Mouse (Mus musculus) monocyte, adult 5-6 weeks (primary cell): Measurements from ENCODE around the gene Slc25a20. TPM values are rescaled to one million over a fixed set of nuclear protein-coding genes. Genes with fewer than 3 reads are reported as not detected.

Experiments
- ATAC-seq: fragments of 153-309, 156-312 bp; replicated peaks from 2 replicates; pipeline ENCODE4 v1.8.0; 2017; ENCODE audit warnings: mild to moderate bottlenecking; ENCODE audit not compliant: low TSS enrichment, insufficient number of reproducible peaks, severe bottlenecking, poor library complexity, low FRiP score
- total RNA-seq: library from RNA; stranded (forward); fragments of 200-1000, 200-491, 200-594 nt; gene quantifications from 3 replicates; pipeline ENCODE4 v1.2.3, GENCODE M21; 2017

Slc25a20 gene
- total RNA-seq, 1 experiment from 2014 or later, result 54.1 TPM

DNA sequence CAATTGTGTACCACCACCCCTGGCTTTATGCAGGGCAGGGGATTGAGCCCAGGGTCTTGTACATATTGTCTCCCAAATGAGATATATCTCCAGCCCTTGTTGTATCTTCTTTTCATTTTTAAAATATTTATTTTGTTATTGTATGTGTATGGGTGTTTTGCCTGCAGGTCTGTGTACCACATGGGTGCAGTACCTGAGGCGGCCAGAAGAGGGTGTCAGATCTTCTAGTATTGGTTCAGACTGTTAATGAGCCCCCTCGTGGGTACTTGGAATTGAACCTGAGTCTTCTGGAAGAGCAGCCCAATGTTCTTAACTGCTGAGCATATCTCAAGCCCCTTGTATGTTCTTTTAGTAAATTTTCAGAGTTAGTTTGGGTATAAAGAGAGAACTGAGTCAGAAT is 11.3 kb downstream of the Slc25a20 start:
- no peak for ATAC-seq

- no peak for ATAC-seq
Measured at GRCm38 (mm10) chr9:108680026-108680425, 18.1 kb downstream of the Slc25a20 start.

- ATAC-seq, result no peak
Measured at GRCm38 (mm10) chr9:108686475-108686887, 24.6 kb downstream of the Slc25a20 start.

- no peak for ATAC-seq
Measured at GRCm38 (mm10) chr9:108687181-108687580, 25.3 kb downstream of the Slc25a20 start.

DNA sequence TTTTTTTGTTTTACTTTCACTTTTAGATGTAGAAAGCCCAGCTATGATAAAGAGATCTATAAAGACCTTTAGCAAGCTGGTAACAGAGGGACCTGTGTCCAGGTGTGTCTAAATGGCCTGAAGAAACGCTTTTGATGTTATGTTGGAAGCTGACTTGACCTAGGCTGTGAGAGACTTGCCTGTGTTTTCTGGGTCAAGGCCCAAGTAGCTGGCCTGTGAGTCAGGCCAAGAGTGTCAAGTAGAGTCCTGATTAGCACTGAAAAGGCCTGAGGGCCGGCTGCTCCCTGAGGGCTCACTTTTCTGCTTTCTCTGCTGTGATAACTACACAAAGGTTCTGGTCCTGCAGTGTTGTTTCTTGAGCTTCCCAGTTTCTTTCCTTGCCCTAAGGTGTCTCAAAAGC is 25.8 kb downstream of the Slc25a20 start:
- ATAC-seq, result no peak

DNA sequence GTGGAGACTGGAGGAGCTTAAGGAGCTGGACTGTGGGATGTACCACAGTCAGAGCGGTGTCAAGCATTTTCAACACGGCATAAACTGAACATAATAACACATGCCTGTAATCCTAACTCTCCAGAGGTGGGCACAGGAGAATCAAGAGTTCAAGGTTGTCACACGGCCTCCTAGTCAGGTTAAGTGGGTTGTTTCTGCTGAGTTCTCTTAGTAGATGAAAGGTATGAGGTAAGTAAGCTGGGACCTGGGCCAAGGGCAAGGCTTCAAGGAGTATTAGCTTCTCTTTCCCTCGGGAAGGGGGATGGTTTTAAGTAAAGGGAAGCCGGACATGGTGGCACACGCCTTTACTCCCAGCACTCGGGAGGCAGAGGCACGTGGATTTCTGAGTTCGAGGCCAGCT is 26.6 kb downstream of the Slc25a20 start:
- ATAC-seq, result no peak

DNA sequence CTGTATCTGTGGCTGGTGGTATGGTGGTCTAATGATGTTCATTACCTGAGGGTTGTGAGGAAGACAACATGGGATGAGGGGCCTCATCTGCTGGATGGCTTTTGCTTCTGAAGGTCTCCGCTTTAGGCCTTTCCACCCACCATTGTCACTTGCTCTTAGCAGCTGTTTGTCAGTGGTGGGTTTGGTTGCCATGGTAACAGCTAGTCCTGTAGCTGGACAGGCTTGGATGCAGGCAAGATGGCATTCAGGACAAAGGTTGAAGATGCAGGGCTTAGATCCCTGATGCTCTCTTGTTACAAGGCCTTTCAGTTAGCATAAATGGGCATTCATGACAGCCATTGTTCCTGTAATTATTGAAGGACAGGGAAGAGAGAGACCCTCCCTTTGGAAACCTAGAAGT is 27.2 kb downstream of the Slc25a20 start, which contains the start of gene Prkar2a:
Gene Prkar2a, plus strand, starts transcription at position 209 of the 400 bp plus-strand sequence.
- no peak for ATAC-seq

- ATAC-seq, result no peak
Measured at GRCm38 (mm10) chr9:108689993-108690392, 28.1 kb downstream of the Slc25a20 start.

GRCm38 (mm10) chr9:108690914-108691313 is 29.0 kb downstream of the Slc25a20 start:
- no peak for ATAC-seq

GRCm38 (mm10) chr9:108691371-108691770 is 29.5 kb downstream of the Slc25a20 start:
- peak; percentile 61 for ATAC-seq

DNA sequence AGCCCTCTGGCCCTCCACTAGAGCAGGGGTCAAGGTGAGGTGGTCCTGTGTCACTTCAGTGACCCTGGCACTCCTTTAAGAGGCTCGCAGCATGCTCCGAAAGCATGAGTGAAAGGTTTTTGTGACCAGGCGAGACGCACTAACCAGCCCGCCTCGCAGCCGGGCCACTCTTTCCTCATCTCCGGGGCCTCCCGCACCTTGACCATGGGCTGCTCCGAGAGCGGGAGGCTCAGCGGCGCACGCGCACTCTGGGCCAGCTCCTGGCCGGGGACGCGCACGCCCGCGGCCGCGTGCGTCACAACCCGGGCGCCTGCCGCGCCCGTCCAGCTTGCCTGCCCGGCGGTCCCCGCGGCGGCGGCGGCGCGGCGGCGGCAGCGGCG is 29.9 kb downstream of the Slc25a20 start:
- peak; percentile 67 for ATAC-seq

- peak; percentile 30; the same call in 1 of the 2 replicates for ATAC-seq
Measured at GRCm38 (mm10) chr9:108692226-108693041, 30.5 kb downstream of the Slc25a20 start.

- no peak for ATAC-seq
Measured at GRCm38 (mm10) chr9:108693946-108694345, 32.1 kb downstream of the Slc25a20 start.

DNA sequence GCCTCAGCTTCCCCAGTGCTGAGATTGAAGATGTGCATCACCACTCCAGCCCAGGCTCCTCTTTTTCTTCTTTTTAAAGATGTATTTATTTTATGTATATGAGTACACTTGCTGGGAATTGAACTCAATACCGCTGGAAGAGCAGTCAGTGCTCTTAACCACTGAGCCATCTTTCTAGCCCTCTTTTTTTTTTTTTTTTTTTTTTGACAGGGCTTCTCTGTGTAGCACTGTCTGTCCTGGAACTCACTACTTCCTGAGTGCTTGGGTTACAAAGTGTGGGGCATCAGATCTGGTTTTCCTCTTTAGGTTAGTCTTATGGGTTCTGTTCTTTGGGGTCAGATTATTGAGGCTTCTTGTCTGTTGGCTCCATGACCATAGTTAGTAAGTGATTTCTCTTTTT is 32.6 kb downstream of the Slc25a20 start:
- ATAC-seq, result no peak

GRCm38 (mm10) chr9:108702476-108702875 is 40.6 kb downstream of the Slc25a20 start:
- ATAC-seq, result no peak

DNA sequence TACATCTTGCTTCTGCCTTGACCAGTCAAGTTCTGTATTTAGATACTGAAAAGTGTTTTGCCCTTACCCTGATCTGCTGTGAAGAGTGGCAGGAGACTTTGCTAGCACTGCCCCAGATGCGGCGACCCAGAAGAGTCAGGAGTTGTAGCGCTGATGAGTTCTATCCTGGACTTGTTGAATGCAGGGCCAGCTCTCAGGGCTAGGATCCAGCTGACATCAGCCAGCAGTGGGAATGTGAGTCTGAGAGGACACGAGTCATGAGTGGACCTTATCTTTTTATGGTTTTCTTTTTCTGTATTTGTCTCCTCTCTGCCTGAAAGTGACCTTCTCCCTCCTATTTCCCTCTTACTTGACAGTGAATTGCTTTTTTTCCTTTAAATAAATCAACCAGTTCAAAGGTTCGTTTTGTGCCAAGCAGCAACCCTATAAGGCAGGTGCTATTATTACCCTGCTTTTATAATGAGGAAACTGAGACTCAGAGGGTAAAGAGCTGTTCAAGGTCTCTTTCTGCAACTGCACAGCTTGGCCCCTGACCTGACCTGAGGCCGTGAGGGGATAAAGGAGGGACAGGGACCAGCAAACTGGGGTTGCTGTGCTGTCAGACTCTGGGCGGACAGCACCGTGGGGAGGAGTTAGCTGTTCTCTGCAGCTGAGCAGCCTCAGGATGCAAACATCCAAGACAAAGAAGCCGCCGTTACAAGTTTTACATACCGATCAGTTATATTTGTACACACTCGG is 41.7 kb downstream of the Slc25a20 start:
- no peak for ATAC-seq

DNA sequence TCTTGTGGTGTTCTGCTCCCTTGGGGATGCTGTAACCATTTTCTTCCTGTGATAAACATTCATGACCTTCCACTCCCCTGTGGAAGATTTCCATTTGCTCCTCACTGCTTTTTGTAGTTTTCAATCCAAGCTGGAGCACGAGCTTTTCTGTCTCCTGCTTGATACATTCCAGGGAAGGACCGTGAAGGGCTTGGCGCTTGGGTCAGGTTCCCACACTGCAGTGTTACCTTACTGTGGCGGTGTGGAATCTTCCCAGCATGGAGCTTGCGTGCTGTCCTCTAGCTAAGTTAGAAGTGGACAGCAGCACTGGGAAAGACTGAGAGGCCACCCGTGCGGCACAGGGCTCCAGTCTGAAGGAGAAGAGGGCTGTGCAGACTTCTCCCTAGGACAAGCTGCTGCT is 42.7 kb downstream of the Slc25a20 start:
- ATAC-seq, result no peak

DNA sequence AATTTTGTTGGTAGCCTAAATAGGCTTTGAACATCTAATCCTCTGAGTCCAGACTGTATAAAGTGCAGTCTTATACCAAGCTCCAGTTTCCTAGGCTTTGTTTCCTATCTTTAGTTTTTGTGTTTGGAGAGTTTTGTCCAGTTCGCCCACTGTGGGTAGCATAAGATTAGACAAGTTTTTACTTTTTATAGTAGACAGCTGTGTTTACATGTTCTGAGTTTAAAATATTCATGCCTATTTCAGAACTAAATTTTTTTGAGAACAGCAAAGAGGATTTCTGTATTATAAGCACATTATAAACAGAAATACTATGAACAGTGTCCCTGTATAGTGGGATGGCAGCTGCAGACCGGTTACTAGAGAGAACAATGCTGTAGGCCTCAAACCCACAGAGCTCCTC is 45.3 kb downstream of the Slc25a20 start:
- ATAC-seq, result no peak

- no peak for ATAC-seq
Measured at GRCm38 (mm10) chr9:108708833-108709232, 46.9 kb downstream of the Slc25a20 start.

GRCm38 (mm10) chr9:108710767-108711166 is 48.9 kb downstream of the Slc25a20 start:
- ATAC-seq, result peak; percentile 63; the same call in 1 of the 2 replicates
